10 mouse cellular contexts compared by ENCODE assay signal in the genomic region with DNA sequence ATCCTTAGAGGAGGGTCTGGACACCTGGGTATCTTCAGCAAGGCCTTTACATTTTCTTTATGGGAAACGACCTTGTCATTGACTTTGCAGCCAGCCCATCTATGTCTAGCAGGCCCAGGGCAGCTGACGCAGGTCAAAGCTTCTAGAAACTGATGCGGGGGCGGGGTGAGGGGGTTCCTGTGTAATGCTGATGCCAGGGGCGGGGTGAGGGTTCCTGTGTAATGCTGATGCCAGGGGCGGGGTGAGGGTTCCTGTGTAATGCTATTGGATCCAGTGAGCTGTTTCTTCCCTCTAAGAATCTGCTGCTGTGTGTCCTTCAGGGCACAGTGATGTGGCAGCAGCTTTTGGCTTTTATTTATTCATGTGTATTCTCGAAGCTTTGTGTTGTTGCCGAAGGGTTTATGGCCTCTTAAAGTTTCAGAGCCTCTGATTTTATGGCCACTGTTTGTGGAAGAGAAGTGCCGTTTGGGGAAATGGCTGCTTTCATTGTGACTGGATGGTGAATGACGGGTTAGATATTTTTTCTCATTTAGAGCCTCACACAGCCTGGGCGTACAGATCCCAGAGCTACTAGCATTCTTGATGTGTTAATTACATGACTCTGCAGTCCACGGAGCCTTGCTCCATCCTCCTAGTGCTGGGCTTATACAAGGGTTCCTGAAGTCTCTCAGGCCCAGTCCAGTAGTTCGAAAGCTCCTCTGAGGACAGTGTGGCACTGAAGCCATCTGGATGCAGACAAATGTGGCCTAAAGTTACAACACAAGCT.
DNase-seq lines count a peak whose midpoint lies in the region; ATAC-seq lines count a peak whose summit lies in the region.
"Had no signal": no experiment of that assay in that cellular context is flagged by ENCODE, and none has a peak within 500 bp of the region (broad histone marks: within the 10 kb centered on the region; RNA-seq: fewer than 3 reads in every experiment).

No protein-coding gene starts in this region.

- H3K4me3 ChIP-seq in neural tube, embryonic 12.5 days, result no peak overlapping the region
- no peak overlapping the region for H3K4me3 ChIP-seq in limb, embryonic 12.5 days (replicated peaks)
- H3K4me3 ChIP-seq: heart, embryonic 15.5 days had no signal

- DNase-seq in gastrocnemius, postnatal 4 days (ENCODE audit: low spot score in 2 of 2), result peak; percentile 30 to 36
- no peak for DNase-seq in gastrocnemius, adult 18-20 months (ENCODE audit: low spot score)
- no peak for DNase-seq in neural tube, embryonic 10.5 days (ENCODE audit: extremely low spot score, low spot score)
- DNase-seq in thymus, postnatal 25 days, result peak; percentile 39
- no peak for DNase-seq in cerebellum, adult 11 months
- DNase-seq in retina, embryonic 14.5 days (ENCODE audit: low spot score), result no peak
- DNase-seq: cerebellum, postnatal 36 days had no signal

- H3K36me3 ChIP-seq in neural tube, embryonic 12.5 days, result no peaks in the 10 kb centered on the region; the same call in 1 of the 2 replicates
- H3K36me3 ChIP-seq in limb, embryonic 12.5 days, result no peaks in the 10 kb centered on the region
- H3K36me3 ChIP-seq: heart, embryonic 15.5 days had no signal

- no peak overlapping the region for H3K9ac ChIP-seq in neural tube, embryonic 12.5 days
- H3K9ac ChIP-seq in limb, embryonic 12.5 days (replicated peaks), result no peak overlapping the region
- H3K9ac ChIP-seq: heart, embryonic 15.5 days had no signal

- H3K4me2 ChIP-seq in neural tube, embryonic 12.5 days (replicated peaks), result no peak overlapping the region
- H3K4me2 ChIP-seq in limb, embryonic 12.5 days, result no peak overlapping the region
- H3K4me2 ChIP-seq: heart, embryonic 15.5 days had no signal

- H3K27me3 ChIP-seq in neural tube, embryonic 12.5 days (replicated peaks), result no peaks in the 10 kb centered on the region
- no peaks in the 10 kb centered on the region for H3K27me3 ChIP-seq in limb, embryonic 12.5 days
- H3K27me3 ChIP-seq: heart, embryonic 15.5 days had no signal

- no peak overlapping the region for H3K27ac ChIP-seq in neural tube, embryonic 12.5 days
- peak overlapping the region; percentile 53 for H3K27ac ChIP-seq in limb, embryonic 12.5 days
- H3K27ac ChIP-seq: heart, embryonic 15.5 days had no signal

- H3K9me3 ChIP-seq in neural tube, embryonic 12.5 days, result peaks cover 4% of the 10 kb centered on the region; the same call in 1 of the 2 replicates
- H3K9me3 ChIP-seq in limb, embryonic 12.5 days, result peaks cover 6% of the 10 kb centered on the region; the same call in 1 of the 2 replicates
- H3K9me3 ChIP-seq: heart, embryonic 15.5 days had no signal

- WGBS in neural tube, embryonic 12.5 days, result 26% methylated on average over 13 of the region's 13 CpGs
- WGBS in limb, embryonic 12.5 days, result 28% methylated on average over 13 of the region's 13 CpGs

- peak; percentile 41; the same call in 1 of the 2 replicates for ATAC-seq in neural tube, embryonic 12.5 days (ENCODE audit: low FRiP score, low read depth)
- ATAC-seq in limb, embryonic 12.5 days (ENCODE audit: insufficient number of reproducible peaks, insufficient read depth, low FRiP score, low TSS enrichment, low read depth), result peak; percentile 18; the same call in 1 of the 2 replicates

- H3K4me1 ChIP-seq in neural tube, embryonic 12.5 days, result peaks cover 10% of the 10 kb centered on the region
- H3K4me1 ChIP-seq in limb, embryonic 12.5 days (replicated peaks), result peaks cover 21% of the 10 kb centered on the region; the same call in 1 of the 2 replicates

Comparison
In these comparisons a context has a peak if more than half of its experiments do, and no peak if none do; other contexts are left out.
1. DNase-seq: peak in gastrocnemius, postnatal 4 days (2 of 2) and thymus, postnatal 25 days (single experiment); none in gastrocnemius, adult 18-20 months (single experiment), neural tube, embryonic 10.5 days (single experiment), cerebellum, adult 11 months (single experiment) and retina, embryonic 14.5 days (single experiment).